Mouse (Mus musculus): ENCODE measurements at regions not wholly inside any gene's neighbourhood (a gene's known extent, or its start where the extent isn't known, plus 50 kb on each side); places are given as distances from the start of the nearest gene placed in this dataset.

- no peaks in the 10 kb centered on the region for H3K36me3 ChIP-seq (ENCODE audit: control insufficient read depth, insufficient read depth, low read length)
- no peak overlapping the region for H3K4me3 ChIP-seq (ENCODE audit: low read depth, low read length)
- H3K4me2 ChIP-seq (replicated peaks; ENCODE audit: low read depth, low read length): no peak overlapping the region
- no peaks in the 10 kb centered on the region for H3K27me3 ChIP-seq (ENCODE audit: control insufficient read depth, insufficient read depth, low read length)
- no peaks in the 10 kb centered on the region for H3K4me1 ChIP-seq (ENCODE audit: control insufficient read depth, insufficient read depth, low read length)
- no peak overlapping the region for H3K27ac ChIP-seq (ENCODE audit: low read length)
- H3K9me3 ChIP-seq (ENCODE audit: control insufficient read depth, low read depth, low read length): peaks cover 3% of the 10 kb centered on the region; the same call in 1 of the 2 replicates
- no peak for ATAC-seq (ENCODE audit: insufficient number of reproducible peaks, insufficient read depth, low FRiP score, low read depth)
- H3K9ac ChIP-seq (replicated peaks; ENCODE audit: low read depth, low read length): no peak overlapping the region
- 59% methylated on average over 4 of the region's 4 CpGs for WGBS
Measured at GRCm38 (mm10) chr13:52361177-52361846, 169.8 kb downstream of the Diras2 start.

- Histone ChIP-seq H3K36me3 (ENCODE audit: control insufficient read depth, insufficient read depth, low read length) (no peaks in the 10 kb centered on the region), H3K27ac (ENCODE audit: low read length) (no peak overlapping the region), H3K4me3 (ENCODE audit: low read depth, low read length) (no peak overlapping the region), H3K4me2 (replicated peaks; ENCODE audit: low read depth, low read length) (no peak overlapping the region), H3K9ac (replicated peaks; ENCODE audit: low read depth, low read length) (no peak overlapping the region), H3K4me1 (ENCODE audit: control insufficient read depth, insufficient read depth, low read length) (no peaks in the 10 kb centered on the region), H3K27me3 (ENCODE audit: control insufficient read depth, insufficient read depth, low read length) (no peaks in the 10 kb centered on the region), H3K9me3 (ENCODE audit: control insufficient read depth, low read depth, low read length) (no peaks in the 10 kb centered on the region; the same call in 1 of the 2 replicates)
- ATAC-seq (ENCODE audit: insufficient number of reproducible peaks, insufficient read depth, low FRiP score, low read depth): no peak
- 78% methylated on average over 5 of the region's 5 CpGs for WGBS
Measured at GRCm38 (mm10) chr13:52362266-52362665, 168.8 kb downstream of the Diras2 start.

- no peak overlapping the region for H3K9ac ChIP-seq (replicated peaks; ENCODE audit: low read depth, low read length)
- H3K4me2 ChIP-seq (replicated peaks; ENCODE audit: low read depth, low read length): no peak overlapping the region
- no peaks in the 10 kb centered on the region for H3K4me1 ChIP-seq (ENCODE audit: control insufficient read depth, insufficient read depth, low read length)
- no peaks in the 10 kb centered on the region for H3K36me3 ChIP-seq (ENCODE audit: control insufficient read depth, insufficient read depth, low read length)
- no peaks in the 10 kb centered on the region for H3K27me3 ChIP-seq (ENCODE audit: control insufficient read depth, insufficient read depth, low read length)
- no peak overlapping the region for H3K4me3 ChIP-seq (ENCODE audit: low read depth, low read length)
- no peaks in the 10 kb centered on the region for H3K9me3 ChIP-seq (ENCODE audit: control insufficient read depth, low read depth, low read length)
- H3K27ac ChIP-seq (ENCODE audit: low read length): no peak overlapping the region
- ATAC-seq (ENCODE audit: insufficient number of reproducible peaks, insufficient read depth, low FRiP score, low read depth): no peak
Measured at GRCm38 (mm10) chr13:52369851-52370250, 161.2 kb downstream of the Diras2 start.

- Histone ChIP-seq H3K9me3 (ENCODE audit: control insufficient read depth, low read depth, low read length) (no peaks in the 10 kb centered on the region), H3K27ac (ENCODE audit: low read length) (no peak overlapping the region), H3K4me3 (ENCODE audit: low read depth, low read length) (no peak overlapping the region), H3K4me2 (replicated peaks; ENCODE audit: low read depth, low read length) (no peak overlapping the region), H3K9ac (replicated peaks; ENCODE audit: low read depth, low read length) (no peak overlapping the region), H3K27me3 (ENCODE audit: control insufficient read depth, insufficient read depth, low read length) (no peaks in the 10 kb centered on the region), H3K4me1 (ENCODE audit: control insufficient read depth, insufficient read depth, low read length) (no peaks in the 10 kb centered on the region), H3K36me3 (ENCODE audit: control insufficient read depth, insufficient read depth, low read length) (no peaks in the 10 kb centered on the region)
- WGBS: 56% methylated on average over 3 of the region's 3 CpGs
- no peak for ATAC-seq (ENCODE audit: insufficient number of reproducible peaks, insufficient read depth, low FRiP score, low read depth)
Measured at GRCm38 (mm10) chr13:52371986-52372385, 159.1 kb downstream of the Diras2 start.

- no peak for ATAC-seq (ENCODE audit: insufficient number of reproducible peaks, insufficient read depth, low FRiP score, low read depth)
- 68% methylated on average over 3 of the region's 3 CpGs for WGBS
Measured at GRCm38 (mm10) chr13:52374781-52375180, 156.3 kb downstream of the Diras2 start.

GRCm38 (mm10) chr13:52378236-52378635 lies 152.8 kb downstream of the Diras2 start:
- H3K27me3 ChIP-seq (ENCODE audit: control insufficient read depth, insufficient read depth, low read length): no peaks in the 10 kb centered on the region
- no peaks in the 10 kb centered on the region for H3K36me3 ChIP-seq (ENCODE audit: control insufficient read depth, insufficient read depth, low read length)
- H3K4me2 ChIP-seq (replicated peaks; ENCODE audit: low read depth, low read length): no peak overlapping the region
- H3K4me3 ChIP-seq (ENCODE audit: low read depth, low read length): no peak overlapping the region
- WGBS: 46% methylated on average over 1 of the region's 1 CpGs
- H3K4me1 ChIP-seq (ENCODE audit: control insufficient read depth, insufficient read depth, low read length): no peaks in the 10 kb centered on the region
- no peak for ATAC-seq (ENCODE audit: insufficient number of reproducible peaks, insufficient read depth, low FRiP score, low read depth)
- H3K27ac ChIP-seq (ENCODE audit: low read length): no peak overlapping the region
- H3K9ac ChIP-seq (replicated peaks; ENCODE audit: low read depth, low read length): no peak overlapping the region
- H3K9me3 ChIP-seq (ENCODE audit: control insufficient read depth, low read depth, low read length): peaks cover 13% of the 10 kb centered on the region; the same call in 1 of the 2 replicates

More at GRCm38 (mm10) chr13:52374781-52375180, 156.3 kb downstream of the Diras2 start:
- Histone ChIP-seq H3K4me3 (ENCODE audit: low read depth, low read length) (no peak overlapping the region), H3K4me1 (ENCODE audit: control insufficient read depth, insufficient read depth, low read length) (no peaks in the 10 kb centered on the region), H3K4me2 (replicated peaks; ENCODE audit: low read depth, low read length) (no peak overlapping the region), H3K36me3 (ENCODE audit: control insufficient read depth, insufficient read depth, low read length) (no peaks in the 10 kb centered on the region), H3K9ac (replicated peaks; ENCODE audit: low read depth, low read length) (no peak overlapping the region), H3K9me3 (ENCODE audit: control insufficient read depth, low read depth, low read length) (peaks cover 13% of the 10 kb centered on the region; the same call in 1 of the 2 replicates), H3K27me3 (ENCODE audit: control insufficient read depth, insufficient read depth, low read length) (no peaks in the 10 kb centered on the region), H3K27ac (ENCODE audit: low read length) (no peak overlapping the region)

- no peaks in the 10 kb centered on the region for H3K4me1 ChIP-seq (ENCODE audit: control insufficient read depth, insufficient read depth, low read length)
- ATAC-seq (ENCODE audit: insufficient number of reproducible peaks, insufficient read depth, low FRiP score, low read depth): no peak
- no peak overlapping the region for H3K4me3 ChIP-seq (ENCODE audit: low read depth, low read length)
- no peaks in the 10 kb centered on the region for H3K36me3 ChIP-seq (ENCODE audit: control insufficient read depth, insufficient read depth, low read length)
- no peaks in the 10 kb centered on the region for H3K27me3 ChIP-seq (ENCODE audit: control insufficient read depth, insufficient read depth, low read length)
- no peak overlapping the region for H3K27ac ChIP-seq (ENCODE audit: low read length)
- H3K9me3 ChIP-seq (ENCODE audit: control insufficient read depth, low read depth, low read length): no peaks in the 10 kb centered on the region; the same call in 1 of the 2 replicates
- no peak overlapping the region for H3K9ac ChIP-seq (replicated peaks; ENCODE audit: low read depth, low read length)
- WGBS: 94% methylated on average over 5 of the region's 5 CpGs
- H3K4me2 ChIP-seq (replicated peaks; ENCODE audit: low read depth, low read length): no peak overlapping the region
Measured at GRCm38 (mm10) chr13:52389271-52389670, 141.8 kb downstream of the Diras2 start.

GRCm38 (mm10) chr13:52395786-52396185 lies 135.3 kb downstream of the Diras2 start:
- Histone ChIP-seq H3K4me2 (replicated peaks; ENCODE audit: low read depth, low read length) (no peak overlapping the region), H3K9me3 (ENCODE audit: control insufficient read depth, low read depth, low read length) (no peaks in the 10 kb centered on the region), H3K36me3 (ENCODE audit: control insufficient read depth, insufficient read depth, low read length) (no peaks in the 10 kb centered on the region), H3K27ac (ENCODE audit: low read length) (no peak overlapping the region), H3K4me3 (ENCODE audit: low read depth, low read length) (no peak overlapping the region), H3K9ac (replicated peaks; ENCODE audit: low read depth, low read length) (no peak overlapping the region), H3K27me3 (ENCODE audit: control insufficient read depth, insufficient read depth, low read length) (no peaks in the 10 kb centered on the region), H3K4me1 (ENCODE audit: control insufficient read depth, insufficient read depth, low read length) (no peaks in the 10 kb centered on the region)
- 82% methylated on average over 8 of the region's 8 CpGs for WGBS
- no peak for ATAC-seq (ENCODE audit: insufficient number of reproducible peaks, insufficient read depth, low FRiP score, low read depth)

- Histone ChIP-seq H3K4me1 (ENCODE audit: control insufficient read depth, insufficient read depth, low read length) (no peaks in the 10 kb centered on the region), H3K9me3 (ENCODE audit: control insufficient read depth, low read depth, low read length) (no peaks in the 10 kb centered on the region), H3K9ac (replicated peaks; ENCODE audit: low read depth, low read length) (no peak overlapping the region), H3K4me2 (replicated peaks; ENCODE audit: low read depth, low read length) (no peak overlapping the region), H3K27ac (ENCODE audit: low read length) (no peak overlapping the region), H3K4me3 (ENCODE audit: low read depth, low read length) (no peak overlapping the region), H3K27me3 (ENCODE audit: control insufficient read depth, insufficient read depth, low read length) (no peaks in the 10 kb centered on the region), H3K36me3 (ENCODE audit: control insufficient read depth, insufficient read depth, low read length) (no peaks in the 10 kb centered on the region)
- no peak for ATAC-seq (ENCODE audit: insufficient number of reproducible peaks, insufficient read depth, low FRiP score, low read depth)
- WGBS: 87% methylated on average over 6 of the region's 6 CpGs
Measured at GRCm38 (mm10) chr13:52398344-52398743, 132.7 kb downstream of the Diras2 start.

Measured in stomach, embryonic 14.5 days (tissue).